Mouse (Mus musculus): ENCODE results near the gene Phf19.

DNA sequence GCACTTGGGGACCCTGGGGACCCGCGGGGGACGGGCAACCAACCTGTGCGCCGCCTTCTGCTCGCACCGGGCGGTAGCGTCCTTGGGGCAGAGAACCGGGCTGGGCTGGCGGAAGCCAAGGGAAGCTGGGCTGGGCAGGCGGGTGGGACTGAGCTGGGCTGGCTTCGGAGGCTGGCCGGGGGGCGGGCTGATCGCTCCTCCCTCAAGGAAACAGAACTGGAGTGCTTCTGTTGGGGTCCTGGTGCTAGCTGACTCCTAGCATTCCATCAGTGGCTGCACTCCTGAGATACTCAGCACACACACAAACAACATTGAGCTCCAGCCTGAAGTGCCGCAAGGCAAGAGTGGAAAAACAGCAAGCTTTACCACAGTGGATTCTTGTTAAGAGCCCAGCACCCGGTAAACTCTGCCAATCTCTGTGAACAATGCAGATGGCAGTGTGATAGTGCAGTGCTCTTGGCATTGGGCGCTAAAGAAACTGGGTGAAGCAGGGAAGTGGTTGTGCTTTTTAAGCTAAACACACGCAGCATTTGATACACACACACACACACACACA is 47.7 kb upstream of the Phf19 start, which contains the start of gene Traf1:
- TF ChIP-seq MEF2A (IDR thresholded peaks at IDR 0.05; ENCODE audit: borderline replicate concordance, low read depth, low read length) (no peak), MAZ (IDR thresholded peaks at IDR 0.05; ENCODE audit: low read depth, low read length) (no peak; the same call in 1 of the 2 replicates), POLR2A (IDR thresholded peaks at IDR 0.05; ENCODE audit: low read depth, low read length) (peak; percentile 39; the same call in 1 of the 2 replicates), TCF12 (IDR thresholded peaks at IDR 0.05; ENCODE audit: low read depth, low read length) (peak; percentile 39; the same call in 1 of the 2 replicates), CTCF (conservative IDR thresholded peaks at IDR 0.05 in 1 of 2, IDR thresholded peaks at IDR 0.05 in 1 of 2; ENCODE audit: low read depth in 2 of 2, low read length in 2 of 2) (no peak), MAFK (IDR thresholded peaks at IDR 0.05; ENCODE audit: insufficient replicate concordance, low read length) (no peak), SMC3 (IDR thresholded peaks at IDR 0.05; ENCODE audit: low read depth, low read length) (no peak)
